Mouse (Mus musculus) forebrain, embryonic 15.5 days (tissue): ENCODE results near the gene Fus. TPM values are rescaled to one million over a fixed set of nuclear protein-coding genes. Genes with fewer than 3 reads are reported as not detected.

ENCODE experiments used
- ATAC-seq: fragments of 200-750 bp; cut with Nextera tagmentation; replicated peaks from 2 replicates; pipeline ENCODE4 v1.8.0; 2017; ENCODE audit warnings: mild to moderate bottlenecking, moderate TSS enrichment, moderate library complexity
- H3K27ac ChIP-seq: fragments of 300-500 bp; sonication (generic); replicated peaks from 2 replicates; pipeline ENCODE4 v1.5.1; 2015; ENCODE audit warnings: mild to moderate bottlenecking, inconsistent platforms
- H3K27me3 ChIP-seq: fragments of 300-500 bp; sonication (generic); 2 replicates; pipeline ENCODE4 v1.6.1; 2015; ENCODE audit warnings: inconsistent platforms
- H3K36me3 ChIP-seq: fragments of 300-500 bp; sonication (generic); 2 replicates; pipeline ENCODE4 v1.6.1; 2015; ENCODE audit warnings: mild to moderate bottlenecking, inconsistent platforms
- H3K4me1 ChIP-seq: fragments of 300-500 bp; sonication (generic); 2 replicates; pipeline ENCODE4 v1.6.1; 2015; ENCODE audit warnings: inconsistent platforms
- H3K4me2 ChIP-seq: fragments of 300-500 bp; sonication (generic); replicated peaks from 2 replicates; pipeline ENCODE4 v1.6.1; 2015; ENCODE audit warnings: mild to moderate bottlenecking, inconsistent platforms
- H3K4me3 ChIP-seq: fragments of 300-500 bp; sonication (generic); 2 replicates; pipeline ENCODE4 v1.5.1; 2015; ENCODE audit warnings: mild to moderate bottlenecking, inconsistent platforms
- H3K9ac ChIP-seq: fragments of 300-500 bp; sonication (generic); replicated peaks from 2 replicates; pipeline ENCODE4 v1.6.1; 2015; ENCODE audit warnings: mild to moderate bottlenecking, inconsistent platforms
- H3K9me3 ChIP-seq: fragments of 300-500 bp; sonication (generic); 2 replicates; pipeline ENCODE4 v1.6.1; 2016; ENCODE audit warnings: inconsistent platforms
- WGBS: fragments of 180-500 bp; shearing (Covaris S2); methylation state at CpG from one replicate; pipeline ENCODE4 v1.1.7; 2015; ENCODE audit warnings: mixed read lengths; 5-methylcytosine and 5-hydroxymethylcytosine counted together
- polyA plus RNA-seq: library from polyadenylated mRNA; unstranded; fragments of >200 nt; fragmentation: Nextera tagmentation; extraction: Ambion mirVana; gene quantifications from 2 replicates; pipeline ENCODE4 v1.2.1, GENCODE M21; 2015

Gene Fus
- polyA plus RNA-seq, 1 experiment from 2014 or later: 438 TPM

- 59% methylated on average over 5 of the region's 5 CpGs for WGBS
- no peaks in the 10 kb centered on the region for H3K27me3 ChIP-seq
- no peak overlapping the region for H3K4me2 ChIP-seq
- no peak for ATAC-seq
- no peaks in the 10 kb centered on the region for H3K4me1 ChIP-seq
- H3K9me3 ChIP-seq: no peaks in the 10 kb centered on the region
- no peaks in the 10 kb centered on the region for H3K36me3 ChIP-seq
- no peak overlapping the region for H3K4me3 ChIP-seq
- H3K27ac ChIP-seq: no peak overlapping the region
- no peak overlapping the region for H3K9ac ChIP-seq
Measured at GRCm38 (mm10) chr7:127959364-127959763, 7.9 kb upstream of the Fus start.

- no peak for ATAC-seq
- 11% methylated on average over 10 of the region's 10 CpGs for WGBS
- Histone ChIP-seq H3K27me3 (no peaks in the 10 kb centered on the region), H3K4me3 (peak overlapping the region; percentile 78), H3K9ac (peak overlapping the region; percentile 99), H3K36me3 (peaks cover 18% of the 10 kb centered on the region), H3K4me2 (peak overlapping the region; percentile 87), H3K27ac (peak overlapping the region; percentile 98), H3K4me1 (peaks cover 30% of the 10 kb centered on the region), H3K9me3 (no peaks in the 10 kb centered on the region)
Measured at GRCm38 (mm10) chr7:127966371-127966918, 812 bp upstream of the Fus start.

DNA sequence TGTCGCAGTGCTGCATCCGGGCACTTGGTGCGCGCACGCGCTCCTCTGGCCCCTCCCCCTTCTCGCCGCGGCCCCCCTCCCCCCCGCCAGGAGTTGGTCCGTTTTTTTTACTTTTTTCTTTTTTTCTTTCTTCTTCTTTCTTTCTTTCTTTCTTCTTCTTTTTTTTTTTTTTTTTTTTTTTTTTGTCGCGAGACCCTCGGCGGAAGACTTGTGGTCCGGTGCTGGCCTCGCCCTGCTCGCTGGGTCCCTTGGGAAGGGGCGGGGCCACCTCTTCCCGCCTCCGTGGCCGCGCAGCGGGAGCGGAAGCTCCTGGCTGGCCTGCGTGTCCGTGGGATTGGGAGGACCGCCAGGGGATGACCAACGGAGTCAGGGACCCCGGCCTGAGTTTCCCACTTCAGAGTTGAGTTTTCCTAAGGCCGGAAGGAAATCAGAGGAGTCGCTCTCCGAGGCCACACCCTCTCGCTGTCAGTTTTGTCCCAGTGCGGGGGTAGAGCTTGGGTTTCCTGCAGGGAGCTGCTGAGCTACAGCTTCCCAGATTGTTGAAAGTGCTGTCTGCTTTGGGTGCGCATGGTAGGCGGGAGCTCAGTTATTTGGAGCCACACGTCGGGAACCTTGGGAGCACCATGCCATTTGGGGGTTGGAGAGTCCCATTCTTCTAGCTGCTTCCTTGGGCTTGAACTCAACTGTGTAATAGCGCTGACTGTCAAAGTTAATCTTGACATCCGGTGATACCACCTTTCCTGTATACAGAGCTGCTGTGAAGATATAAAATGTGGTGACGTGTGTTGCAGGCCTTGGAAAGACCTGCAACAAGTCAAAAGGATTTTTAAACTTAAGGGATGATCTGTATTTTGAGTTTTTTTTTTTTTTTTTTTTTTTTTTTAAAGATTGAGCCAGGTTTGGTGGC lies 918 bp downstream of the Fus start:
- H3K27me3 ChIP-seq: no peaks in the 10 kb centered on the region
- ATAC-seq: peak; percentile 20; the same call in 1 of the 2 replicates
- peak overlapping the region; percentile 98 for H3K27ac ChIP-seq
- H3K4me2 ChIP-seq: peak overlapping the region; percentile 87
- peak overlapping the region; percentile 99 for H3K9ac ChIP-seq
- H3K36me3 ChIP-seq: peaks cover 36% of the 10 kb centered on the region
- peaks cover 30% of the 10 kb centered on the region for H3K4me1 ChIP-seq
- under 1% methylated on average over 35 of the region's 42 CpGs for WGBS
- H3K9me3 ChIP-seq: no peaks in the 10 kb centered on the region
- H3K4me3 ChIP-seq: peak overlapping the region; percentile 78

DNA sequence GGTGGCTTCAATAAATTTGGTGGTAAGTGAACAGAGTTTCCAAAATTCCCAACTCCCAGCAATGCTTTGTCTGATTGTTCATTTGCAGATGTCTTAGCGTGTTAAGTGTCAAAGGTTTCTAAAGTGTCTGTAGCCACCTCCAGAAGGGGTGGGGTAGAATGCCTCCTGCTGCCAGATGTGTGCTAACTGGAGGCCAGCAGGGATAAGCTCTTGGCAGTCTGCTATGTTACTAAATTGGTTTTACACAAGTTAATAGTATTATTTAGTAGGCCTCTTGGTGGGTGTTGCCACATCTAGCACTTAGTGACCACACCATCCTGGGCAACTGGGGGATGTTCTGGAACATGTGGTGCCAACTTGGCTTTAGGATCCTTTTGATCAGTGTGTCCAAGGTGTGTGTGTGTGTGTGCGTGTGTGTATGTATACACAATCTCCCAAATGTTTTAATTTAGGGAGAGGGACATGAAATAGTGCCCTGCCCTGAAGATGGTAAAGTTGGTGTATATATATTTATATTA lies 7.2 kb downstream of the Fus start:
- Histone ChIP-seq H3K27me3 (no peaks in the 10 kb centered on the region), H3K4me3 (no peak overlapping the region), H3K36me3 (peaks cover 96% of the 10 kb centered on the region), H3K9me3 (no peaks in the 10 kb centered on the region), H3K27ac (no peak overlapping the region), H3K4me1 (peaks cover 11% of the 10 kb centered on the region), H3K4me2 (no peak overlapping the region), H3K9ac (no peak overlapping the region)
- 84% methylated on average over 2 of the region's 2 CpGs for WGBS
- no peak for ATAC-seq

- 86% methylated on average over 2 of the region's 2 CpGs for WGBS
- H3K4me2 ChIP-seq: no peak overlapping the region
- no peaks in the 10 kb centered on the region for H3K9me3 ChIP-seq
- no peaks in the 10 kb centered on the region for H3K27me3 ChIP-seq
- H3K4me1 ChIP-seq: no peaks in the 10 kb centered on the region
- H3K36me3 ChIP-seq: peaks cover 98% of the 10 kb centered on the region
- no peak overlapping the region for H3K4me3 ChIP-seq
- H3K9ac ChIP-seq: no peak overlapping the region
- ATAC-seq: no peak
- H3K27ac ChIP-seq: no peak overlapping the region
Measured at GRCm38 (mm10) chr7:127978856-127979255, 11.6 kb downstream of the Fus start.

DNA sequence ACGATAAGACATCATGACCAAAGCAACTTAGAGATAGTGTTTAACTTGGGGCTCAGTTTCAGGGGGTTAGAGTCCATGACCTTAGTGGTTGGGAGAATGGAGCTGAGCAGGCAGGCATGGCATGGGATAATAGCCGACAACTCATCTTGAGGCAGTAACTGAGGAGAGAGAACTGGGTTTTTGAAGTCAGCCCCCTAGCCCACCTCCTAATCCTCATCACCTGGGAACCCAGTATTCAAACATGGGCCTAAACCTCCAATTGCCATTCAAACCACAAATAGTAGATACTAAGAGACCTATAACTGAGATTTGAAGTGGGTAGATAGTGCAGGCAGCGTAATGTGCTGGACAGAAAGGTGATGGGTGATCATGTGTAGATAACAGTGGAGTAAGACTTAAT lies 13.3 kb downstream of the Fus start:
- WGBS: 95% methylated on average over 3 of the region's 3 CpGs
- H3K9me3 ChIP-seq: no peaks in the 10 kb centered on the region
- no peak overlapping the region for H3K4me3 ChIP-seq
- no peak overlapping the region for H3K27ac ChIP-seq
- H3K4me1 ChIP-seq: no peaks in the 10 kb centered on the region
- no peaks in the 10 kb centered on the region for H3K27me3 ChIP-seq
- peaks cover 98% of the 10 kb centered on the region for H3K36me3 ChIP-seq
- H3K4me2 ChIP-seq: no peak overlapping the region
- no peak overlapping the region for H3K9ac ChIP-seq
- no peak for ATAC-seq

DNA sequence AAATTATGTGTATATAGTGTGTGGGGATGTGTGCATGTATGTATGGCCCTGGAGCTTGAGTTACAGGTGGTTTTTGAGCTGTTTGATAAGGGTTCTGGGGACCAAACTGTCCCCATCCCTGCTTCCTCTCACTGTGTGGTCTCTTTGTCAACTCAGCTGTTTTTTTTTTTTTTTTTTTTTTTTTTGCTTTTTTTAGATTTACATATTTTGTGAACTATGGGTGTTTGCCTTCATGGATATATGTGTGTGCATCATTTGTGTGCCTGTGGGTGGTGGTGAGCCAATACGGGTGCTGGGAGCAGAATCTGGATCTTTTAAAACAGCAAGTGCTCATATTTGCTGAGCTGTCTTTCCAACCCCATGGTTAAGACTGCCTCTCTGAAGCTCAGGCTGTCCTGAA lies 21.6 kb downstream of the Fus start:
- WGBS: 92% methylated on average over 1 of the region's 1 CpGs
- H3K9me3 ChIP-seq: no peaks in the 10 kb centered on the region
- peaks cover 62% of the 10 kb centered on the region for H3K36me3 ChIP-seq
- no peak overlapping the region for H3K4me3 ChIP-seq
- no peak overlapping the region for H3K4me2 ChIP-seq
- no peak overlapping the region for H3K9ac ChIP-seq
- H3K4me1 ChIP-seq: 0 out of 2 replicates have a peak, but pooled peaks cover 3% of the 10 kb centered on the region
- no peak overlapping the region for H3K27ac ChIP-seq
- no peak for ATAC-seq
- H3K27me3 ChIP-seq: no peaks in the 10 kb centered on the region

- Histone ChIP-seq H3K27ac (0 out of 2 replicates have a peak overlapping the region, but pooled peaks have one; percentile 1), H3K4me2 (no peak overlapping the region), H3K4me3 (no peak overlapping the region), H3K9ac (no peak overlapping the region), H3K9me3 (no peaks in the 10 kb centered on the region), H3K4me1 (0 out of 2 replicates have a peak, but pooled peaks cover 3% of the 10 kb centered on the region), H3K27me3 (no peaks in the 10 kb centered on the region), H3K36me3 (peaks cover 33% of the 10 kb centered on the region)
- 53% methylated on average over 6 of the region's 6 CpGs for WGBS
- ATAC-seq: peak; percentile 71; the same call in 1 of the 2 replicates
Measured at GRCm38 (mm10) chr7:127991643-127992487, 24.6 kb downstream of the Fus start.

DNA sequence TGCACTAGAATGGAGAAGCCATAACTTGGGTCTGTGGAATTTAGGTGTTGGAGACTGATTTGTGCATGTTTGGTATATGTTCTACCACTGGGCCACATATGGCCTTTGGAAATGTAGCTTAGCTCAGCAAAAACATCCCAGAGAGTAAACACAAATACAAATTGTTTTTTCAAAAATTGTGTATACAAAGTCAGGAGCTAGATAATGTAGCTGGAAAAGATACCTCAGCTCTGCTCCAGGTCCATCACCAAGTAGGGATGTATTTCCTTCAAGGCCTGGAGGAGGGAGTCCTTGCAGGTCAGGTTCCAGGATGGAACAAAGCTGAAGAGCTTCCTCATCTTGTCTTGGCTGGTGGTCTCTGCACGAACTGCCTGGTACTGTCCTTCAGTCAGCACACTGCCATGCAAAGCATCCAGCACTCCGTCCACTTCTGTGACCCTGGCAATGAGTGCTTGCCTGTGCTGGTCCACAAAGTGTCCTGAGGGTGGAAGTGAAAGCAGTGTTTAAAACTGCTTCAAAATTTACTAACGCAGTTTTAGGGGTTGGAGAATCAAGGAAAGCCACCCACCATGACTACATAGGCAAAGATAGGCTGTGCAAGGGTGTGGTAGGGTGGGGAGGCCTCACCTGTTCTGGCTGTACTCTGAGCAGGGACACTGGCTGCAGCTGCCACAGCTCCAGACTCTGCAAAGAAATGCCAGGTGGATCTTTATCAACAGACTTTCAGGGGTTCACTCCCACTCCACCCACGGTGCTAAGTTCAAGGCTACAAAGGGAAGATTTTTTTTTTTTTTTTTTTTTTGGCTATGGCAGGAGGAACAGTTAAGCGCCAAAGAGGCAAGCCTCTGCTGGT lies 25.5 kb downstream of the Fus start:
- ATAC-seq: peak; percentile 35; the same call in 1 of the 2 replicates
- Histone ChIP-seq H3K27me3 (no peaks in the 10 kb centered on the region), H3K4me2 (no peak overlapping the region), H3K4me1 (0 out of 2 replicates have a peak, but pooled peaks cover 3% of the 10 kb centered on the region), H3K9me3 (no peaks in the 10 kb centered on the region), H3K9ac (no peak overlapping the region), H3K36me3 (peaks cover 25% of the 10 kb centered on the region), H3K27ac (no peak overlapping the region), H3K4me3 (no peak overlapping the region)
- 55% methylated on average over 5 of the region's 5 CpGs for WGBS

- 0 out of 2 replicates have a peak, but pooled peaks cover 3% of the 10 kb centered on the region for H3K4me1 ChIP-seq
- no peaks in the 10 kb centered on the region for H3K9me3 ChIP-seq
- H3K9ac ChIP-seq: no peak within 1 kb of the TSS
- peak within 1 kb of the TSS; percentile 24 for H3K4me2 ChIP-seq
- H3K27ac ChIP-seq: no peak within 1 kb of the TSS
- ATAC-seq: no peak
- WGBS: 26% methylated on average over 18 of the region's 18 CpGs
- no peaks in the 10 kb centered on the region for H3K27me3 ChIP-seq
- H3K4me3 ChIP-seq: 0 out of 2 replicates have a peak within 1 kb of the TSS, but pooled peaks have one; percentile 8
- H3K36me3 ChIP-seq: peaks cover 19% of the 10 kb centered on the region
Measured at GRCm38 (mm10) chr7:127993341-127993977, 26.2 kb downstream of the Fus start, which contains the start of gene Pycard. Gene Pycard (minus strand): TSS chr7:127993867.
